Mouse (Mus musculus): ENCODE data around the gene Olfr659.
A peak's percentile ranks its signal among the peaks of the same experiment; 100 is the strongest.

Gene Olfr659

DNA sequence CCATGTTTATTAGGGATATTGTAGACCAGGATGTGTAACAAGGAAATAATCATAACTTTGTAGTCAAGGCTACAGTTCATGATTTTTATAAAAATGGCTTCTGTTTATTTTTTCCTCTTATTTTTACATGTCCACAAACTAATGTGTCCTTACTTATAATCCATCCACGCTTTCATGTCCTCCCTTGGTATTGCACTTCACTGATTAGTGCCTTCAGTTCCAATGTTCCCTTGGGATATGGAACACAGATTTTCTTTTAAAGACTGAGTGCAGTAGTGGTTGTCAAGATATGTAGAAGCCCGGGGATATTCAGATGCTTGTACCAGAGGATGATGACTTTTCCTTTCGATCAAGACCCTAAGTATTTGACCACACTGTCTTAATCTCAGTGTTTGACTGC lies at the start of gene Olfr659:
Olfr659 (plus strand) TSS at position 301 of the 400 bp plus-strand sequence.
- DNase-seq: no peak

DNA sequence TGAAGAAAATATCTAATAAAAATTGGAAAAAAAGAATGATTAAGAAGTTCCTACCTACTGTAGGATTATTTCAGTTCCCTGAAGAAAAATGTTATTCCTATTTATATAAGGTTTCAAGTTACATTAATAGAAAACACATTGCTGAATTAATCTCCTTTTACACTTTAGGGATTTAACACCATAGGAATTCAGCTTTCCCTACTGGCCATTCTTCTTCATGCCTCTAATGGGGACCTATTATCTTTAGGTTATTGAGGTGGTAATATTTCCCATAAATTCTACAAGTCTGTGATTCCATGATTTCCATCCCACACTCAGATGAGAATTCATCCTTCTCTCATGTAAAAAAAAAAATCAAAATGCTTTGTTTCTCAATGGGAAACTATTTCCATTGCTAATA lies 42.1 kb upstream of the Olfr659 start, which contains the start of gene Olfr657:
Olfr657 (plus strand) TSS at position 301 of the 400 bp plus-strand sequence.
- no peak for DNase-seq

DNA sequence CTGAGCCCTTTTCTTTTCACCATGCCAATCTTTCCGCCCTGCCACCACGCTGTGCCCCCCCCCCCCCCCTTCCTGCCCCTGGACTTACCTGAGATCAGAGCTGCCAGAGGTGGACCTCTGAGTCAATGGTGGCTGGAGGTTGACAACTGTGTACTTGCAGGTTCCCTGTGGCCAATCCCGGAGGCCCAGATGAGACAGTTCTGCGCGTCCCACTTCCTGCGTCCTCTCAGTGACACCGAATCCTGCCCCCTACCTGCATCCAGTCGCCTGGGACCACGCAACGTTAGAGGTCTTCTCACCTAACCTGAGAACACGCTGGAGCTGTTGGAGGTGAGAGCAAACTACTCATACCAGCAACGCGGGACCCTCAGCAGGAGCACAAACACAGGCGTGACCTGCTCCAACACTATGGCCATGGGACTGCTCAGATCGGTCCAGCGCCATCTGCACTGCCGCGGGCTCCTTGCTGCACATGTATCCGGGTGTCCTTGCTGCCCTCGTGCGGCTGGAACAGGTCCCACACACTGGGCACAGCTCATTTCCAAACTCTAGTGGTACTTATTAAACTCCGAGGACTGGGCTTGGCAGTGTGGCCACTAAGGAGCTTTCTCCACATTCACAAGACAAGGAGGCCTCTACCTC lies 19.6 kb upstream of the Olfr659 start, which contains the start of gene Olfr658:
Olfr658 (minus strand) TSS at position 465 of the 642 bp plus-strand sequence.
- DNase-seq: peak in 1 of 2 experiments; percentile 9

DNA sequence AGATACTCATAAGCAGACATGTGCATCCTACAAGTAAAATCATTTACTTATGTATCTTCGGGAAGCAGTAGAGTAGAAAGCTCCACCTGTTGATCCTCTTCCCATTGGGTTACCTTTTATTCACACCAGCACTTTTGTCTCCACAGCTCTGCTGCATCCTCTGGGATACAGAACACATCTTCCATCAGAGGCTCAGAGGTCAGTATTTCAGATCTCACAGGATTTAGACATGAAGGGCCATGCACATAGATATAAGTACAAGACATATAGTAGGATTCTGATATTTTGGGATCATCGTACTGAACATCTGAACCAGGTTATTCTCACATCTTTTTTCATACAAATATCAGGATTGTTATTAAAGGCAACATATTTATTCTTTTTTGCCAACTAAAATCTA lies 19.6 kb downstream of the Olfr659 start, which contains the start of gene Olfr661:
Olfr661 (plus strand) TSS at position 301 of the 400 bp plus-strand sequence.
- no peak for DNase-seq

All from cerebellum, postnatal 25 days (tissue).